Mouse (Mus musculus): ENCODE data around the gene Ccdc57.
"Not testable (repeated sequence)": the region's sequence is repeated elsewhere in the genome, so short reads cannot be mapped to it uniquely, and the experiment has no call there.

Gene Ccdc57

GRCm38 (mm10) chr11:120903159-120903850 lies 29.4 kb downstream of the Ccdc57 start:
- no peak for DNase-seq (ENCODE audit: low read depth, low spot score)

GRCm38 (mm10) chr11:120902487-120903142 lies 30.1 kb downstream of the Ccdc57 start:
- DNase-seq (ENCODE audit: low read depth, low spot score): no peak

GRCm38 (mm10) chr11:120901729-120902486 lies 30.8 kb downstream of the Ccdc57 start:
- DNase-seq (ENCODE audit: low read depth, low spot score): no peak

GRCm38 (mm10) chr11:120900276-120901244 lies 32.1 kb downstream of the Ccdc57 start:
- DNase-seq (ENCODE audit: low read depth, low spot score): no peak

GRCm38 (mm10) chr11:120898114-120898548 lies 34.5 kb downstream of the Ccdc57 start:
- no peak for DNase-seq (ENCODE audit: low read depth, low spot score)

- no peak for DNase-seq (ENCODE audit: low read depth, low spot score)
Measured at GRCm38 (mm10) chr11:120895441-120895840, 37.2 kb downstream of the Ccdc57 start.

GRCm38 (mm10) chr11:120894397-120894796 lies 38.3 kb downstream of the Ccdc57 start:
- DNase-seq (ENCODE audit: low read depth, low spot score): no peak

GRCm38 (mm10) chr11:120889216-120889615 lies 43.5 kb downstream of the Ccdc57 start:
- no peak for DNase-seq (ENCODE audit: low read depth, low spot score)

- DNase-seq (ENCODE audit: low read depth, low spot score): no peak
Measured at GRCm38 (mm10) chr11:120888718-120889117, 44.0 kb downstream of the Ccdc57 start.

- no peak for DNase-seq (ENCODE audit: low read depth, low spot score)
Measured at GRCm38 (mm10) chr11:120887502-120887901, 45.2 kb downstream of the Ccdc57 start.

GRCm38 (mm10) chr11:120886462-120886861 lies 46.2 kb downstream of the Ccdc57 start:
- DNase-seq (ENCODE audit: low read depth, low spot score): no peak

- DNase-seq (ENCODE audit: low read depth, low spot score): no peak
Measured at GRCm38 (mm10) chr11:120883601-120884000, 49.1 kb downstream of the Ccdc57 start.

- no peak for DNase-seq (ENCODE audit: low read depth, low spot score)
Measured at GRCm38 (mm10) chr11:120882931-120883330, 49.7 kb downstream of the Ccdc57 start.

- no peak for DNase-seq (ENCODE audit: low read depth, low spot score)
Measured at GRCm38 (mm10) chr11:120873206-120873605, 59.5 kb downstream of the Ccdc57 start.

- DNase-seq (ENCODE audit: low read depth, low spot score): no peak
Measured at GRCm38 (mm10) chr11:120871521-120871920, 61.2 kb downstream of the Ccdc57 start.

GRCm38 (mm10) chr11:120865816-120866215 lies 66.9 kb downstream of the Ccdc57 start:
- no peak for DNase-seq (ENCODE audit: low read depth, low spot score)

- DNase-seq (ENCODE audit: low read depth, low spot score): no peak
Measured at GRCm38 (mm10) chr11:120862819-120863218, 69.9 kb downstream of the Ccdc57 start.

- DNase-seq (ENCODE audit: low read depth, low spot score): not testable (repeated sequence)
Measured at GRCm38 (mm10) chr11:120855938-120856337, 76.7 kb downstream of the Ccdc57 start.

- DNase-seq (ENCODE audit: low read depth, low spot score): no peak
Measured at GRCm38 (mm10) chr11:120853788-120854187, 78.9 kb downstream of the Ccdc57 start.

GRCm38 (mm10) chr11:120853158-120853557 lies 79.5 kb downstream of the Ccdc57 start:
- no peak for DNase-seq (ENCODE audit: low read depth, low spot score)
